Mouse (Mus musculus): ENCODE results near the gene Kifc1.
"Not testable (repeated sequence)": the region's sequence is repeated elsewhere in the genome, so short reads cannot be mapped to it uniquely, and the experiment has no call there.

- not testable (repeated sequence) for TF ChIP-seq POLR2A (IDR thresholded peaks at IDR 0.05; ENCODE audit: borderline replicate concordance, insufficient read depth, low read length); CTCF (IDR thresholded peaks at IDR 0.05; ENCODE audit: borderline replicate concordance, insufficient read depth, low read depth, low read length)
Measured at GRCm38 (mm10) chr17:33904835-33905234, 14.4 kb upstream of the Kifc1 start, which contains the start of gene Platr17.

Measured in cerebellum, adult 2 months (tissue).